Comparison of ENCODE assay signal across 8 mouse cellular contexts in genomic region chr5:98328848-98329624, GRCm38 (mm10). TPM values are rescaled to one million over a fixed set of nuclear protein-coding genes. Genes with fewer than 3 reads are reported as not detected.
A peak's percentile ranks its signal among the peaks of the same experiment; 100 is the strongest.
DNase-seq lines count a peak whose midpoint lies in the region; ATAC-seq lines count a peak whose summit lies in the region.

Cfap299 (plus strand) TSS chr5:98329304.

- H3K4me1 ChIP-seq in hindbrain, embryonic 14.5 days (replicated peaks; ENCODE audit: control insufficient read depth, insufficient read depth, low read length), result 0 out of 2 replicates have a peak, but pooled peaks cover 4% of the 10 kb centered on the region

- no peak within 1 kb of the TSS for H3K27ac ChIP-seq in hindbrain, embryonic 14.5 days

- H3K9ac ChIP-seq in hindbrain, embryonic 14.5 days, result peak within 1 kb of the TSS; percentile 47

- H3K36me3 ChIP-seq in hindbrain, embryonic 14.5 days (replicated peaks; ENCODE audit: control insufficient read depth, insufficient read depth), result no peaks in the 10 kb centered on the region

- peak within 1 kb of the TSS; percentile 98 for H3K4me2 ChIP-seq in hindbrain, embryonic 14.5 days (replicated peaks)

- ATAC-seq in hindbrain, embryonic 14.5 days (ENCODE audit: low FRiP score), result peak; percentile 95

- no peaks in the 10 kb centered on the region for H3K9me3 ChIP-seq in hindbrain, embryonic 14.5 days (ENCODE audit: control insufficient read depth, low read length)

- peak within 1 kb of the TSS; percentile 60 for H3K4me3 ChIP-seq in hindbrain, embryonic 14.5 days (replicated peaks; ENCODE audit: low read length)

- peak; percentile 82 for DNase-seq in NIH3T3 (ENCODE audit: low read depth)
- DNase-seq in cerebellum, postnatal 10 days, result peak; percentile 93 to 95
- DNase-seq in frontal cortex, postnatal 25 days (ENCODE audit: low spot score in 2 of 2), result peak; percentile 77 to 83
- DNase-seq in hindbrain, embryonic 14.5 days (ENCODE audit: low spot score), result peak; percentile 91
- DNase-seq in layer of hippocampus, postnatal 25 days (ENCODE audit: extremely low spot score in 1 of 2, low spot score in 1 of 2), result peak; percentile 93
- DNase-seq in lung, postnatal 14 days, result peak; percentile 85
- peak; percentile 87 for DNase-seq in retina, embryonic 14.5 days (ENCODE audit: low spot score)
- DNase-seq in thymus, postnatal 36 days, result peak; percentile 62 to 69

- H3K27me3 ChIP-seq in hindbrain, embryonic 14.5 days (ENCODE audit: control insufficient read depth, insufficient read depth, low read length), result peaks cover 10% of the 10 kb centered on the region; the same call in 1 of the 2 replicates

- WGBS in hindbrain, embryonic 14.5 days, result 1% methylated on average over 46 of the region's 46 CpGs

RNA-seq across cellular contexts. Expression of gene Cfap299, which starts in this region (rescaled TPM):
- polyA plus RNA-seq in hindbrain, embryonic 14.5 days (2014; fragmentation: Nextera tagmentation; extraction: Ambion mirVana), result 1.6 and 1.8 TPM in 2 replicates
- under 1 TPM in 1 of 2 experiments, not detected in 1; 0.54 TPM for total RNA-seq in layer of hippocampus, postnatal 25 days (2021)

Comparison
In these comparisons a context has a peak if more than half of its experiments do, and no peak if none do; other contexts are left out.
1. Peak in DNase-seq in layer of hippocampus, postnatal 25 days; RNA of the gene not detected or under 1 TPM.